Mouse (Mus musculus) liver, adult 2 months (tissue): ENCODE data around the gene Kndc1. TPM values are rescaled to one million over a fixed set of nuclear protein-coding genes. Genes with fewer than 3 reads are reported as not detected.

Source experiments
- DNase-seq: peaks from one replicate; pipeline ENCODE4 v3.0.0-alpha.2; 2011; ENCODE audit warnings: low read depth, low spot score; ENCODE audit errors: extremely low read depth
- H3K27ac ChIP-seq: fragments of 200-500 bp; replicated peaks from 2 replicates; pipeline ENCODE4 v1.5.1; 2012; ENCODE audit warnings: low read depth, mild to moderate bottlenecking, control low read depth, inconsistent platforms, low read length; ENCODE audit not compliant: insufficient read depth
- H3K27me3 ChIP-seq: fragments of 200-500 bp; 2 replicates; pipeline ENCODE4 v1.6.1; 2012; ENCODE audit warnings: mild to moderate bottlenecking, moderate library complexity, low read length, inconsistent platforms; ENCODE audit not compliant: control insufficient read depth, insufficient read depth
- H3K36me3 ChIP-seq: fragments of 200-500 bp; 2 replicates; pipeline ENCODE4 v1.6.1; 2012; ENCODE audit warnings: low read length, inconsistent platforms; ENCODE audit not compliant: control insufficient read depth, insufficient read depth
- H3K4me1 ChIP-seq: fragments of 200-500 bp; 2 replicates; pipeline ENCODE4 v1.6.1; 2011; ENCODE audit warnings: low read length; ENCODE audit not compliant: control insufficient read depth, insufficient read depth
- H3K4me3 ChIP-seq: fragments of 200-500 bp; 2 replicates; pipeline ENCODE4 v1.5.1; 2011; ENCODE audit warnings: low read depth, mild to moderate bottlenecking, control low read depth, low read length, moderate library complexity; ENCODE audit not compliant: insufficient read depth
- H3K79me2 ChIP-seq: fragments of 200-500 bp; 2 replicates; pipeline ENCODE4 v1.6.1; 2012; ENCODE audit warnings: inconsistent platforms, mild to moderate bottlenecking, low read length, moderate library complexity; ENCODE audit not compliant: control insufficient read depth, insufficient read depth
- H3K9ac ChIP-seq: fragments of 200-500 bp; 2 replicates; pipeline ENCODE4 v1.6.1; 2012; ENCODE audit warnings: low read depth, mild to moderate bottlenecking, control low read depth, inconsistent platforms, low read length
- CTCF ChIP-seq: fragments of 200-500 bp; IDR thresholded peaks from 2 replicates; pipeline ENCODE4 v1.5.1; 2011; ENCODE audit warnings: low read depth, low read length, control low read depth
- POLR2A ChIP-seq: fragments of 200-500 bp; IDR thresholded peaks from 2 replicates; pipeline ENCODE4 v1.6.1; 2011; ENCODE audit warnings: low read length, control low read depth; ENCODE audit not compliant: insufficient read depth; ENCODE audit errors: extremely low read depth
- WGBS: fragments of 180-500 bp; shearing (Covaris S2); methylation state at CpG from one replicate; pipeline ENCODE4 v1.1.7; 2018; 5-methylcytosine and 5-hydroxymethylcytosine counted together
- polyA plus RNA-seq: library from polyadenylated mRNA; depleted of rRNA; stranded (reverse); fragments of >200 nt; gene quantifications from 2 replicates; pipeline ENCODE4 v1.2.3, GENCODE M21; 2012
- total RNA-seq: library from RNA; depleted of rRNA; stranded (reverse); fragments of >200 nt; gene quantifications from 2 replicates; pipeline ENCODE4 v1.2.3, GENCODE M21; 2014

Gene Kndc1
- total and polyA plus RNA-seq, 2 experiments, result 0.09 TPM; not detected in 1

DNA sequence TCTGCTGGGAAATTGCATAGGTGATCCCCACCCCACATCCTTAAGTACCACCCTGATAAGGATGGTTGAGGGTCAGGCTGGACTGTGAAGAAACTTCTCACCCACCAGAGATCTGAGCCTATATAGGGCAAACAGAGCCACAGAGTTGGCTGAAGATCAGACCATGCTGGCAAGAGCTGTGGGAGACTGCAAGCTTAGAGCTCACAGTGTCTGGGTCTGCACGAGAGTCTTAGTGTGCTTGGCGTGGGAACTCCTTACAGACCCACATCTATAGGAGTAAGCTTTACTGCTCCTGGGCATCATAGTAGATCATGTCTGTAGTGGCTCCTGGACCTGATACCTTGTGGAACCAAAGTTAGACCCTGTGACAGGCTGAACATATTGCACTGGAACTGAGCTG, 4.1 kb downstream of the Kndc1 start:
- no peak overlapping the region for H3K4me3 ChIP-seq
- no peak overlapping the region for H3K27ac ChIP-seq
- DNase-seq, result no peak
- WGBS, result 76% methylated on average over 2 of the region's 2 CpGs
- TF ChIP-seq CTCF (no peak), POLR2A (no peak)
- H3K4me1 ChIP-seq, result no peaks in the 10 kb centered on the region
- peaks cover 5% of the 10 kb centered on the region; the same call in 1 of the 2 replicates for H3K27me3 ChIP-seq
- no peaks in the 10 kb centered on the region for H3K79me2 ChIP-seq
- no peak overlapping the region for H3K9ac ChIP-seq
- no peaks in the 10 kb centered on the region for H3K36me3 ChIP-seq

DNA sequence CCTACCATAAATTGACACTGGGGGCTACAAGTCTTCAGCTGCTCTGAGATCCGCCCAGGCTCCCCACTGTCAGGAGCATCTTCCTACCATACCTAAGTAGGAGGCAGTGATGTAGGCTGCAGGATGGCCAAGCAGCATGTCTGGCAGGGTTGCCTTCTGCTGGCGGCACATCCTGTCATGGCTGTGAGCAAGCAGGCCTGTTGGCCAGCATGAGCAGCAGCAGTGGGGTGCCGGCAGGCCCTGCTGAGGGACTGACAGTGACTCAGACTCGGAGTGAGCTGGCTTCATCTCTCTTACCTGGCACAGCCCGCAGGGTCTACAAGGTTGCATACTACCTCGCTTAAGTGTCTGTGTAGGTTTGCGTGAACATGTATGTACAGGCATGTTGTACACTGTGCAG, 5.0 kb downstream of the Kndc1 start:
- H3K27me3 ChIP-seq, result peaks cover 5% of the 10 kb centered on the region; the same call in 1 of the 2 replicates
- TF ChIP-seq CTCF (no peak), POLR2A (no peak)
- H3K27ac ChIP-seq, result no peak overlapping the region
- no peak overlapping the region for H3K4me3 ChIP-seq
- H3K9ac ChIP-seq, result no peak overlapping the region
- H3K36me3 ChIP-seq, result no peaks in the 10 kb centered on the region
- 81% methylated on average over 7 of the region's 7 CpGs for WGBS
- no peak for DNase-seq
- no peaks in the 10 kb centered on the region for H3K4me1 ChIP-seq
- no peaks in the 10 kb centered on the region for H3K79me2 ChIP-seq

GRCm38 (mm10) chr7:139900456-139900855, 6.0 kb downstream of the Kndc1 start:
- H3K79me2 ChIP-seq, result no peaks in the 10 kb centered on the region
- DNase-seq, result no peak
- H3K9ac ChIP-seq, result no peak overlapping the region
- H3K4me3 ChIP-seq, result no peak overlapping the region
- no peaks in the 10 kb centered on the region for H3K27me3 ChIP-seq
- no peaks in the 10 kb centered on the region for H3K36me3 ChIP-seq
- H3K27ac ChIP-seq, result no peak overlapping the region
- TF ChIP-seq POLR2A (no peak), CTCF (no peak)
- no peaks in the 10 kb centered on the region for H3K4me1 ChIP-seq
- 85% methylated on average over 7 of the region's 7 CpGs for WGBS

GRCm38 (mm10) chr7:139900896-139901295, 6.4 kb downstream of the Kndc1 start:
- no peaks in the 10 kb centered on the region for H3K4me1 ChIP-seq
- H3K36me3 ChIP-seq, result no peaks in the 10 kb centered on the region
- H3K9ac ChIP-seq, result no peak overlapping the region
- TF ChIP-seq CTCF, result no peak
- no peak for TF ChIP-seq POLR2A
- no peaks in the 10 kb centered on the region for H3K79me2 ChIP-seq
- H3K4me3 ChIP-seq, result no peak overlapping the region
- H3K27ac ChIP-seq, result no peak overlapping the region
- no peak for DNase-seq
- H3K27me3 ChIP-seq, result no peaks in the 10 kb centered on the region
- WGBS, result 73% methylated on average over 6 of the region's 6 CpGs

GRCm38 (mm10) chr7:139901981-139902380, 7.5 kb downstream of the Kndc1 start:
- Histone ChIP-seq H3K27me3 (0 out of 2 replicates have a peak, but pooled peaks cover 2% of the 10 kb centered on the region), H3K36me3 (no peaks in the 10 kb centered on the region), H3K4me1 (no peaks in the 10 kb centered on the region), H3K27ac (no peak overlapping the region), H3K4me3 (no peak overlapping the region), H3K79me2 (no peaks in the 10 kb centered on the region), H3K9ac (no peak overlapping the region)
- no peak for TF ChIP-seq POLR2A
- TF ChIP-seq CTCF, result no peak
- no peak for DNase-seq
- 29% methylated on average over 1 of the region's 1 CpGs for WGBS

DNA sequence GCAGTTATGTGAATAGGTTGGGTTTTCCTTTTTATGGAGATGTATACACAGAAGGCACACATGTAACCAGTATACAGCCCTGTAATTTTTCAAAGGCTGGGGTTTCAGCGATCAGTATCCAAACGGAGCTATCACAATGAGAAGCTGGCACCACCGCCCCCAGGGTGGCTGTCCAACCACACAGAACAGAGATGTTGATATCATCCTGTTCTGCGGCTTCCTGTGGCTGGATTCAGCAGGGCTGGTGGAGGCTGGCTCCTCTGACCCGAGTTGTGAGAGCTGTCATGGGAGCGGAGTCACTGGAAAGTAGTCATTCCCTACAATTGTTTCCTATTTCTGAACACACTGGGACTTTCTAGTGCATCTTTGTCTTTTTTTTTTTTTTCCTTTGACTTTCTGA, 10.8 kb downstream of the Kndc1 start:
- Histone ChIP-seq H3K4me1 (no peaks in the 10 kb centered on the region), H3K27me3 (0 out of 2 replicates have a peak, but pooled peaks cover 2% of the 10 kb centered on the region), H3K79me2 (no peaks in the 10 kb centered on the region), H3K36me3 (no peaks in the 10 kb centered on the region), H3K4me3 (no peak overlapping the region), H3K27ac (no peak overlapping the region), H3K9ac (no peak overlapping the region)
- no peak for DNase-seq
- no peak for TF ChIP-seq POLR2A
- no peak for TF ChIP-seq CTCF
- 18% methylated on average over 6 of the region's 6 CpGs for WGBS
